Mouse (Mus musculus) embryonic facial prominence, embryonic 10.5 days (tissue): ENCODE results near the gene Dlx6. TPM values are rescaled to one million over a fixed set of nuclear protein-coding genes. Genes with fewer than 3 reads are reported as not detected.

Experiments used
- DNase-seq: peaks from one replicate; pipeline ENCODE4 v3.0.0-alpha.2; 2017; ENCODE audit warnings: low spot score
- H3K27ac ChIP-seq: fragments of 300-500 bp; sonication (generic); replicated peaks from 2 replicates; pipeline ENCODE4 v1.5.1; 2016; ENCODE audit warnings: mild to moderate bottlenecking
- H3K27me3 ChIP-seq: fragments of 300-500 bp; sonication (generic); replicated peaks from 2 replicates; pipeline ENCODE4 v1.6.1; 2016; ENCODE audit warnings: low read depth, mild to moderate bottlenecking; ENCODE audit not compliant: poor library complexity, severe bottlenecking
- H3K36me3 ChIP-seq: fragments of 300-500 bp; sonication (generic); replicated peaks from 2 replicates; pipeline ENCODE4 v1.6.1; 2016; ENCODE audit warnings: mild to moderate bottlenecking, moderate library complexity
- H3K4me1 ChIP-seq: fragments of 300-500 bp; sonication (generic); 2 replicates; pipeline ENCODE4 v1.6.1; 2016
- H3K4me3 ChIP-seq: fragments of 300-500 bp; sonication (generic); 2 replicates; pipeline ENCODE4 v1.5.1; 2016; ENCODE audit warnings: mild to moderate bottlenecking, moderate library complexity
- H3K9me3 ChIP-seq: fragments of 300-500 bp; sonication (generic); 2 replicates; pipeline ENCODE4 v1.6.1; 2016; ENCODE audit warnings: mild to moderate bottlenecking
- WGBS: fragments of 180-500 bp; shearing (Covaris S2); methylation state at CpG from one replicate; pipeline ENCODE4 v1.1.7; 2016; 5-methylcytosine and 5-hydroxymethylcytosine counted together
- polyA plus RNA-seq: library from polyadenylated mRNA; unstranded; fragments of >200 nt; fragmentation: Nextera tagmentation; extraction: Ambion mirVana; gene quantifications from 2 replicates; pipeline ENCODE4 v1.2.1, GENCODE M21; 2016

Gene Dlx6
- 4.9 and 5.9 TPM in 2 replicates for polyA plus RNA-seq

- DNase-seq: peak; percentile 83
- Histone ChIP-seq H3K4me3 (peak within 1 kb of the TSS; percentile 74), H3K9me3 (no peaks in the 10 kb centered on the region), H3K4me1 (peaks cover 29% of the 10 kb centered on the region), H3K36me3 (no peaks in the 10 kb centered on the region), H3K27ac (peak within 1 kb of the TSS; percentile 96), H3K27me3 (peaks cover 100% of the 10 kb centered on the region)
- WGBS: under 1% methylated on average over 51 of the region's 52 CpGs
These were observed at the start of gene Dlx6 for GRCm38 (mm10) chr6:6863160-6863870. Gene Dlx6 (plus strand): TSS chr6:6863334.

GRCm38 (mm10) chr6:6816821-6817220 lies 46.3 kb upstream of the Dlx6 start:
- Histone ChIP-seq H3K36me3 (no peaks in the 10 kb centered on the region), H3K4me1 (peaks cover 7% of the 10 kb centered on the region; the same call in 1 of the 2 replicates), H3K4me3 (no peak overlapping the region), H3K27me3 (peaks cover 4% of the 10 kb centered on the region; the same call in 1 of the 2 replicates), H3K9me3 (no peaks in the 10 kb centered on the region), H3K27ac (no peak overlapping the region)
- 87% methylated on average over 6 of the region's 6 CpGs for WGBS
- DNase-seq: no peak

GRCm38 (mm10) chr6:6818036-6818788 lies 44.9 kb upstream of the Dlx6 start:
- Histone ChIP-seq H3K27me3 (peaks cover 4% of the 10 kb centered on the region; the same call in 1 of the 2 replicates), H3K27ac (no peak overlapping the region), H3K36me3 (no peaks in the 10 kb centered on the region), H3K9me3 (no peaks in the 10 kb centered on the region), H3K4me1 (peaks cover 7% of the 10 kb centered on the region; the same call in 1 of the 2 replicates), H3K4me3 (no peak overlapping the region)
- no peak for DNase-seq
- 53% methylated on average over 9 of the region's 9 CpGs for WGBS

GRCm38 (mm10) chr6:6819134-6819533 lies 44.0 kb upstream of the Dlx6 start:
- DNase-seq: no peak
- Histone ChIP-seq H3K36me3 (no peaks in the 10 kb centered on the region), H3K27ac (no peak overlapping the region), H3K4me1 (peaks cover 7% of the 10 kb centered on the region; the same call in 1 of the 2 replicates), H3K27me3 (peaks cover 4% of the 10 kb centered on the region; the same call in 1 of the 2 replicates), H3K4me3 (no peak overlapping the region), H3K9me3 (no peaks in the 10 kb centered on the region)
- WGBS: 31% methylated on average over 7 of the region's 7 CpGs

DNA sequence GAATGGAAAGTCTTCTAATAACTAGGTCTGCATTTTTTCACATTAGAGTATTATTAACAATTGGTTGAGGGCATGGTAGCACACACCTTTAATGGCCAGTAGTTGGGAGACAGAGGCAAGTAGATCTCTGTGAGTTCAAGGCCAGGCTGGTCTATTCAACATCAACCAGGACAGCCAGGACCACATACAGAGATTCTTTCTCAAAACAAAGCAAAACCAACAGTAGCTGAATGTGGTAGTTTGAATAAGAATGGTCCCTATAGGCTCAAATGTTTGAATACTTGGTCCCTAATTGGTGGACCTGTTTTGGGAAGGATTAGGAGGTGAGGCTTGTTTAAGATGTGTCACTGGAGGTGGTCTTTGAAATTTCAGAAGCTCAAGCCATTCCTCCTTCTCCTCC lies 37.8 kb upstream of the Dlx6 start:
- Histone ChIP-seq H3K27me3 (peaks cover 4% of the 10 kb centered on the region; the same call in 1 of the 2 replicates), H3K27ac (no peak overlapping the region), H3K9me3 (no peaks in the 10 kb centered on the region), H3K4me1 (peaks cover 5% of the 10 kb centered on the region; the same call in 1 of the 2 replicates), H3K36me3 (no peaks in the 10 kb centered on the region), H3K4me3 (no peak overlapping the region)
- no peak for DNase-seq

DNA sequence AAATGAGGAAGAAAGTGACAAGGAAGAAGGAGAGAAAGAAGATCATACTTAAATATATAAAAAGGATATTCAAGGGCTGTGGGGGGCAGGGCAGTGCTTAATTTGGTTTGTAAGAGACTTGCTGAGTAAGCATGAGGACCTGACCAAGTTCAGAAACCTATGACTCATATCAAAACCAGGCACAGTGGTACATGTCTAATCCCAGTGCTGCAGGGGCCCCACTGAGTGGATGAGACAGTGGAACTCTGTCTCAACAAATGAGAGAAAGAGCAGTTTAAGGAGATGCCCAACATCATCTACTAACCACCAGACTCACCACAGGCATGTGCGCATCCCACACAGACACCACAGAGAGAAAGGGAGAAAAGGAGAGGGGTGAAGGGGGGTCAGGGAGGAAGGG lies 36.3 kb upstream of the Dlx6 start:
- Histone ChIP-seq H3K36me3 (no peaks in the 10 kb centered on the region), H3K4me3 (no peak overlapping the region), H3K27ac (no peak overlapping the region), H3K4me1 (peaks cover 5% of the 10 kb centered on the region; the same call in 1 of the 2 replicates), H3K27me3 (0 out of 2 replicates have a peak, but pooled peaks cover 3% of the 10 kb centered on the region), H3K9me3 (no peaks in the 10 kb centered on the region)
- DNase-seq: no peak
- WGBS: 90% methylated on average over 1 of the region's 1 CpGs

- WGBS: 68% methylated on average over 7 of the region's 7 CpGs
- no peak overlapping the region for H3K27ac ChIP-seq
- no peak for DNase-seq
- H3K27me3 ChIP-seq: 0 out of 2 replicates have a peak, but pooled peaks cover 3% of the 10 kb centered on the region
- H3K4me1 ChIP-seq: peaks cover 9% of the 10 kb centered on the region; the same call in 1 of the 2 replicates
- H3K36me3 ChIP-seq: no peaks in the 10 kb centered on the region
- H3K9me3 ChIP-seq: no peaks in the 10 kb centered on the region
- no peak overlapping the region for H3K4me3 ChIP-seq
These were observed 32.7 kb upstream of the Dlx6 start for GRCm38 (mm10) chr6:6830446-6830845.

DNA sequence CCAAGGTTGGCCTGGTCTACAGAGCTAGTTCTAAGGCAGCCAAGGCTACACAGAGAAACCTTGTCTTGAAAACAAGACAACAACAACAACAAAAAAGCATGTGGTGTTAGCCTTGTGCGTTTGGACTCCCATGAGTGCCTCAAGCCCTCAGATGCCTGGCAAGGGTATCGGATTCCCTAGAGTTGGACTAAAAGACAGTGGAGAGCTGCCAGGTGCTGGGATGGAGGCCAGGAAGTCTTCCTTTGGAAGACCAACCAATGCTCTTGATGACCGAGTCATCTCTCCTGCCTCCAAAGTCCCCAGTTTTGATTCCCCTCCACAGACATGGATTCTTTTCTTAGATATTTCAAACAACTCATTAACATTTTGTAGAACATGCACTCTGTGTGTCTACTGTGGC lies 29.8 kb upstream of the Dlx6 start:
- Histone ChIP-seq H3K9me3 (no peaks in the 10 kb centered on the region), H3K27me3 (0 out of 2 replicates have a peak, but pooled peaks cover 3% of the 10 kb centered on the region), H3K36me3 (no peaks in the 10 kb centered on the region), H3K27ac (no peak overlapping the region), H3K4me1 (peaks cover 4% of the 10 kb centered on the region; the same call in 1 of the 2 replicates), H3K4me3 (no peak overlapping the region)
- WGBS: 87% methylated on average over 3 of the region's 3 CpGs
- DNase-seq: no peak

DNA sequence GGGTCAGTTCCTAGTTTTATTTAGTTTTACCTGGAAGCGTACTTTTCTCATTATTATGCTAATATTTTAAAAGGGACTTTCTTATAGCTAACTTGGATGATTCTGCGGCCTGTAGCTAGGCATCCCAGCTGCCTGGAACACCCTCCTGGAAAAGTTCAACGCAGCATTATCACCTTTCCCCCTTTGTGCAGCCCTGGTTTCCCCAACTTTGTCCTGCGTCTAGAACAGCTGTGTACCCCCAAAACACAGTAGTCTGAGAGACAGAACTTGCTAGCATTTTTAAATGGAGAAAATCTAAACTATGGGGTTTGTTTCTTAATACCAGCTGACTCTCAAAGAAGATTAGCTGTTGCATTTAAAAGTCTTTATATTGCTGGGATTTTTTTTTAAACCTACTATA lies 14.6 kb upstream of the Dlx6 start:
- DNase-seq: no peak
- Histone ChIP-seq H3K4me3 (no peak overlapping the region), H3K9me3 (no peaks in the 10 kb centered on the region), H3K27me3 (peaks cover 98% of the 10 kb centered on the region), H3K4me1 (peaks cover 18% of the 10 kb centered on the region), H3K27ac (no peak overlapping the region), H3K36me3 (no peaks in the 10 kb centered on the region)
- 19% methylated on average over 4 of the region's 4 CpGs for WGBS

DNA sequence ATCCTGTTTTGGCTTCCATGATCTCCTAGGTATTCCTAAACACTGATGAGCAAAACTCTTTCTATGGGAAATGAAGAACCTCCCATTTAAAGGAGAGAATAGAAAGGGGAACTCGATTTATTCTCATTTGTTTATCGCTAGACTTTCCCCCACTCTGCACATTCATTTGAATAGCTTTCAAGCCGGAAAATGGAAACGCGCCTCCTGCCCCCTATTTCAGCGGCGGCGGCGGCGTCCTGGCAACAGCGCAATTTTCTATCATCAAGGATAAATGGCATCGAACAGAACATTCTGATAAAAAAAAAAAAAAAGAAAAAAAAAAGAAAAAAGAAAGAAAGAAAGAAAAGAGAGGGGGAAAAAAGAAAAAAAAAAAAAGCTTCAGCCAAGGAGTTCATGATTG lies 13.4 kb upstream of the Dlx6 start:
- no peaks in the 10 kb centered on the region for H3K9me3 ChIP-seq
- peaks cover 30% of the 10 kb centered on the region for H3K4me1 ChIP-seq
- WGBS: under 1% methylated on average over 12 of the region's 12 CpGs
- H3K4me3 ChIP-seq: peak overlapping the region; percentile 39
- no peaks in the 10 kb centered on the region for H3K36me3 ChIP-seq
- no peak overlapping the region for H3K27ac ChIP-seq
- H3K27me3 ChIP-seq: peaks cover 99% of the 10 kb centered on the region
- DNase-seq: no peak

DNA sequence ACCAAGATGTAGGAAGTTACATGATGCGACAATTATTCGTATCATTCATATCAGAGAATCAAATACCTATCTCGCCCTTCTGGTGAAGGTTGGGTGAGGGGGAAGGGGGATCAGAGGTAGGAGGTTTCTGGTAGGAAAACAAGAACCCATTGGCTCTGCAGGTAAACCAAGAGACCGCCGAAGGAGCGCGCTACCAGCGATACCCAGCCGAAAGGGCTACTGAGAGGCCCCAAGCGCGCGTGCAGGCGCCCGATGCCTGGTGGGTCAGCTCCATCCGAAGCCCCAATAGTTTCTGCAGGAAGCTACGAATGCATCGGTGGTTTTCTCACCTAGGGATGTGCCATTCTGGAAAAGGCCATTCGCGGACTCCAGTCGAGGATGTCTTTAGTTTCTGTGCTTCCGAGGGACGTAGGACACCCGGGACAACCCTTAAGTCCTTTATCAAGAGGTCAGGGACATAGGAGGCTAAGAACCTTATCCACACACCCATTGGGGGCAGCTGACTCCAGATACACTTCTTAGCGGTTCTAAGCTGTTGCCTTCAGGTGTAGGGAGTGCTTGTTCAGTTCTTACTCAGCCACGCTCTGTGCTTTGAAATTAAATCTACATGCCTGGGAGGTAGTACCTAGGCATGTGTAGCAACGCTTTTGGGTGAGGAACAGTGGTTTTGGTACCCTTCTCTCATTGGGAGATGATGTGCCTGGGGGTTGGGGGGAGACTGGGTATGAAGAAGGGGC lies 12.6 kb upstream of the Dlx6 start:
- H3K27ac ChIP-seq: peak overlapping the region; percentile 55; the same call in 1 of the 2 replicates
- DNase-seq: peak; percentile 61
- no peaks in the 10 kb centered on the region for H3K36me3 ChIP-seq
- H3K27me3 ChIP-seq: peaks cover 99% of the 10 kb centered on the region
- no peaks in the 10 kb centered on the region for H3K9me3 ChIP-seq
- 2% methylated on average over 26 of the region's 26 CpGs for WGBS
- H3K4me1 ChIP-seq: peaks cover 38% of the 10 kb centered on the region
- H3K4me3 ChIP-seq: peak overlapping the region; percentile 39

DNA sequence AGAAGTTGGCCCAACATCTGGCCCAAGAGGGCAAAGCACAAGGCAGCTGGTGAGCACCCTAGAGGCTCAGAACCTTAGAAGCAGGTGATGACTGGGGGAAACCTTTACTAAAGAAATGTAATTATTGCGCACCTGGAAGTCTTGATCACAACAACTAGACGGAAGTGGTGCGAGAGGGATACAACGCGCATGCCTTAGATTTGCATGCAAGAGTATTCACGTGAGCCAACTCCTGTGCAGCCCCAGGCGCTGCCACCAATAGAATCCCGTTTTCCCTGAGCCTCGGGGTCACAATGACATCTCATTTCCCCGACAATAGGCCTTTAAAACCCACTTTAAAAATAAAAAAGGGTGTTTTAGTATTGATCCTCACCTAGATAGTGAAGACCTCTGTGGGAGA lies 12.0 kb upstream of the Dlx6 start:
- peaks cover 45% of the 10 kb centered on the region for H3K4me1 ChIP-seq
- H3K36me3 ChIP-seq: no peaks in the 10 kb centered on the region
- no peaks in the 10 kb centered on the region for H3K9me3 ChIP-seq
- H3K27ac ChIP-seq: no peak overlapping the region
- H3K4me3 ChIP-seq: no peak overlapping the region
- DNase-seq: no peak
- H3K27me3 ChIP-seq: peaks cover 99% of the 10 kb centered on the region
- 5% methylated on average over 10 of the region's 10 CpGs for WGBS
